In the genomic region with DNA sequence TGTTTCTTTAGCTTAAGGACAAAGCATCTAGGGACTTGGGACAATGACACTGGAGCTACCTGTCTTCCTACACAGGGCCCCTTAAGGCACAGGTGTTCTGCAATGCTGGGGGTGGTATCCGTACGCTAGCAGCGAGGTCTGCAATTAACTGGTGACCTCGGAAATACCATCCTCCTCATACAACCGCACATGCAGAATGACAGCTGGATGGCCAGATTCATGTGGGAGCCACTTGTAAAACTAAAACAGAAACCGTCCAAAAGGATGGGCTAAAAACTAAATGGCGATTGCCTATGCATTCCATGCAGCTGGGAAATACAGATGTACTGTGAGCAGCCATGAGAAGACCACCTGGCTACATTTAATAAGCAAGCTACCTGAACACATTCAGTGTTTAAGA, we compare ENCODE assay signal across 15 mouse cellular contexts.
"Had no signal": no experiment of that assay in that cellular context is flagged by ENCODE, and none has a peak within 500 bp of the region (broad histone marks: within the 10 kb centered on the region; RNA-seq: fewer than 3 reads in every experiment).

No protein-coding gene starts in this region.

- H3K9me3 ChIP-seq: neural tube, embryonic 13.5 days; neural tube, embryonic 15.5 days; stomach, embryonic 15.5 days had no signal

- H3K36me3 ChIP-seq: stomach, embryonic 15.5 days had no signal

- H3K4me2 ChIP-seq: neural tube, embryonic 13.5 days; neural tube, embryonic 15.5 days; stomach, embryonic 15.5 days had no signal

- H3K4me1 ChIP-seq: neural tube, embryonic 13.5 days; neural tube, embryonic 15.5 days; stomach, embryonic 15.5 days had no signal

- H3K9ac ChIP-seq: neural tube, embryonic 13.5 days; neural tube, embryonic 15.5 days; stomach, embryonic 15.5 days had no signal

- H3K4me3 ChIP-seq: neural tube, embryonic 13.5 days; neural tube, embryonic 15.5 days; stomach, embryonic 15.5 days had no signal

- DNase-seq: right cerebral cortex, adult 18-20 months; right cerebral cortex, postnatal 14 days; right cerebral cortex, postnatal 25 days; right cerebral cortex, postnatal 4 days; spleen, adult 18-20 months; thymus, adult 18-20 months; thymus, adult 2 months; thymus, postnatal 14 days; thymus, postnatal 25 days; thymus, postnatal 36 days; thymus, postnatal 4 days had no signal

- H3K27me3 ChIP-seq: neural tube, embryonic 13.5 days; neural tube, embryonic 15.5 days; stomach, embryonic 15.5 days had no signal

- H3K27ac ChIP-seq: neural tube, embryonic 13.5 days; neural tube, embryonic 15.5 days; stomach, embryonic 15.5 days; stomach, postnatal 0 days had no signal
